Mouse (Mus musculus): ENCODE data around the gene Atat1.
"Not testable (repeated sequence)": the region's sequence is repeated elsewhere in the genome, so short reads cannot be mapped to it uniquely, and the experiment has no call there.

- TF ChIP-seq CTCF, EP300 (IDR thresholded peaks at IDR 0.05; ENCODE audit: low read depth): not testable (repeated sequence)
Measured at GRCm38 (mm10) chr17:35952559-35952958, 42.7 kb upstream of the Atat1 start.
